Mouse (Mus musculus) layer of hippocampus, adult 8-10 months (tissue): Measurements from ENCODE around the gene Mia2. TPM values are rescaled to one million over a fixed set of nuclear protein-coding genes. Genes with fewer than 3 reads are reported as not detected.

Experiments
- DNase-seq, 2 experiments: peaks; one replicate each; pipeline ENCODE4 v3.0.0; 2022; ENCODE audit warnings: low spot score in 2 of 2
- total RNA-seq, 4 experiments: library from RNA; stranded (reverse); gene quantifications; 2 replicates each; pipeline ENCODE4 v1.2.4; 2022

Gene Mia2
- total RNA-seq, 4 experiments from 2014 or later = 47.8 to 51.6 (median 49.6) TPM

DNA sequence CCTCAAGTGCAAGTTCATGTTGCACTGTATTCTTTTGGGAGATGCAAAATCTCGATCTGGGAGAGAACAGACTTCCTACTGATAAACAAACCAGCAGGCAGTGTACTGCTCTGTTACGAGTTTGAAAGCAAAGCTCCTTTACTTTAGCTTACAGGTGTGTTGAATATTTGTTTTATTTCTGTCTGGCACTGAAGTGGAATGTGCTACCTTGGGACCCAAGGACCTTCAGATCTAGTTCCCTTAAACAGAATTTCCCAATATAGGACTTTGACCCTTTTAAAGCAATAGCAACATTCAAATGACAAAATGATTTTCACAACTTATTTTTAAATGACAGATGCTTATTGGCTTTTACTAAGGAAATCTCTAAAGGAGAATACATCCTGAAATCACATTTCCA lies 2.1 kb upstream of the Mia2 start:
- DNase-seq = no peak

DNA sequence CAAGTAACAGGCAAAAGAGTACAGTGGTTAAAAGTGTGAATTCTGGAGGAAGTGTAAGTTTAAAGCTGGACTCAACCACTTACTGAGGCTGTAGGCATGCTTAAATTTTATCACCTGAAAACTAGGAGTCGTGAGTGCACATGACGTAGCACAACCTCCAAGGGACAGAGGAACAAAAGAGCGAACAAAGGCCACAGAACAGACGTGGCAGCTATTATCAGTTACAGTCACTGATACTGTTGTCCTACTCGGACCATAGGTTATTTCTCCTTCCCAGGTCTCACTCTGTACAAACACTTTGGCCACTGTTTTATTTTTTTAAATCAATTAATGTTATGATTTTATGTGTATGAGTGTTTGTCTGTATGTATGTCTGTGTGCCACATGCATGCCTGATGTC lies 9.2 kb downstream of the Mia2 start:
- no peak for DNase-seq

DNA sequence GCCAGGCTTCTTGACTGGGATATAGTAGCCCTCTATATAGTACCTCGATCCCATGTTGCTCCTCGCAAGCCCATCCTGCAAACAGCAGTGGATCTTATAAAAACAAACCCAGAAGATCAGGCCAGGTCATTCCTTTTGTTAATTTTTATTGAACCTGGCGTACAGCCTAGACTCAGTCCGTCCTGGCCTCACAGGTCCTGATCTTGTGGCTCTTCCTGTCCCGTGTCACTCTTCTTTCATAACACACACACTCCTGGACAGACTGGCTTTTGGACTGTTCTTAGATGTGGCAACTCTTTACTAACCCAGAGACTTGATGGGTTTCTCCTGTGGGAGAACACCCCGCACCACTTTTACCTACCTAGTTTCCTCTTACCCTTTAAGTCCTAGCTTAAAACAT lies 10.3 kb downstream of the Mia2 start:
- no peak for DNase-seq

DNA sequence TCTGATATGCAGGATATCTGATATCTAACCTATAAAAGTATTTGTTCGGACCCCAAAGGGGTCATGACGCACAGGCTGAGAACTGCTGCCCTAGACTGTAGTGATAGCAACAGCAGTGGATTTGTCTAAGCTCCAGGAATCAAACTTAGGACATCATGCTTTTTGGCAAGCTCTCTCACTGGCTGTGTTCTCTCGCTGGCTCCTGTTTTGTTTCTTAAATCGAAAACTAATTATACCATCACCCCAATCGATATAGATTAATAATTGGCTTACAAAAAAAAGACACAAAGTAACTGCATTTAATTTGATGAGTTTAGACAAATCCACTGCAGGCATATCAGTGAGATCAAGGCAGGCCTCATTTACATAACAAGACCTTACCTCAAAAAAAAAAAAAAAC lies 10.9 kb downstream of the Mia2 start:
- no peak for DNase-seq

DNA sequence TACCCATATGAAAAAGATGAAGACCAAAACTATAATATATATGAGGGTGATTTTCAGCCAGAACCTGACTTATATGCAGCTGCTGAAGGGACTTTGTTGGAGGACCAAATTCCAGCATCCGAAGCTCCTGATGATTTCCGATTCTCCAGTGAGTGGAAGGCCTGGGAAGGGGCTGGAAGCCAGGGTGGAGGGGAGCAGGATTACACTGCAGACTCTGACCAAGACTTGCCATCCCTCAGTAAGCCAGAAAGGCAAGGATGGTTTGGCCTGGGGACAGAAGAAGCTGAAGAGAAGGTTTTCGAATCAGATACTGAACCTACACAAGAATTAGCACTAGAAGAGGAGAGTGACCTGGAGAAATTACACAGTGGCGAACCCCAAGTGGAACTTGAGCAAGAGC lies 12.3 kb downstream of the Mia2 start:
- no peak for DNase-seq

DNA sequence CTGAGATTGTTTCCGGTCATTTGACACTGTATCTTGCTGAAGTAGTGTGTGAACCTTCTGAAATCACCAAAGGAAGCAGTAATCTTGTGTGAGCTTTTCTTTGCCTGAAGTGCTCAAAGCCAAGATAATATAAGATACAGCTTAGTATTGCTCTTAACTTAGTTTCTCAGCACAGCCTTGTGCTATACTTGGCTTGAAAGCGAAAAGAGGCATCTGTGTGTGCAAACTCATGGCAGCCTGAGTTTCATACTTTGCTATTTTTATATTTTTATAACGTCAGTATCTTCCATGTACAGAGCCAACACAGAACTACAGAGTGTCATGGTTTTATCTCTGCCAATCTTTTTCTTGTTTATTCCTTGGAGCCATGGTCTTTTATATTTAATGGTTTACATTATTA lies 21.6 kb downstream of the Mia2 start:
- DNase-seq = no peak

DNA sequence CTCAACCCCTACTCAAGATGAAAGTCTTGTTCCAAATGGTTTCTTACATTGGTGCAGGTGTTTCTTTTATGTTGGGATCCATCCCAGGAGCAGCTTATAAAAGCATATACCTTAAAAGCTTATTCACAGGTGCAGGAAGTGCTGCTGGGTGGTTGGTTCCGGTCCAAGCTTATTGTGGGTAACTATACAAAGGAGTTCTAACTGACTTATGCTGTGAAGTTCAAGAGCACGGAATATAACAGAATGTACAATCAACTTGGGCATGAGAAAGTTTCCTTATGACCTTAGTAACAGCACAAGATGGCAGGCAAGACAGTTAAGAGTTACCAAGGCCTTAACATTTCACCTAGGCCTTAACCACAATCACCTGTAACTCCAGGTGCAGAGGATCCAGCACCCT lies 29.8 kb downstream of the Mia2 start:
- DNase-seq = no peak

DNA sequence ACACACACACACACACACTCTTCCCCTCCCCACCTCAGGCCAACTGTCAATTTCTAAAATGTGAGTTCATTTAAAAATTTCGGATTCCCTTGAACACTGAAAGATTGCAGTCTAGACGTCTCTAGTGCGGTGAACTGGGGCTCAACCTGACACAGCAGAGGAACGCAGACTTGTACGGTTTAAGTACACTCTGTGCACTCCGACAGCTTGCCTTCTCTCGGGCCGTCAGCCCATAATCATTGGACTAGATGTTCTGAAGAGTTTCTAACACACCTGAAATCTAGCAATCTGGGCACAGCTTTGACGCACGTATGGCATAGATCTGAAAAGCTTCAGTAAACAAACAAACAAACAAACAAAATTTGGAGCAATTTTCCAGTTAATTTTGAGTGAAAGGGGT lies 32.9 kb downstream of the Mia2 start:
- DNase-seq = no peak

DNA sequence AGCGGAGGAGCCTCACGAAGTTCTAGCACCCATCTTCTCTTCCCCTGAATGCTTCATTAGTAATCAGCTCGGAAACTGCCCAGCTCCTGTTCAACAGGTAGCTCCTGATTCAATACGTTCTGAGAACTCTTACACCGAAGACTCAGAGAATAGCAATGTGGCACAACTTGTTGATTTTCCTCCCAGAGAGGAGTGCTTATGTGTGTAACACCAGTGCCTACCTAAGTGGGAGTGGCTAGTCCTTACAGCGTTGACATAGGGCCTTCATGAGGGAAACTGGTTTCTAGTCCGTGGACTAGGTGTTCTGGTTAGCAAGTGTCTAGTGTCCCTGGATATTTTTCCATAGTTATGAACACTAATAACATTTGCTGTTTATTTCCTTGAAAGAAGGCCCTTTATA lies 33.4 kb downstream of the Mia2 start:
- no peak for DNase-seq

DNA sequence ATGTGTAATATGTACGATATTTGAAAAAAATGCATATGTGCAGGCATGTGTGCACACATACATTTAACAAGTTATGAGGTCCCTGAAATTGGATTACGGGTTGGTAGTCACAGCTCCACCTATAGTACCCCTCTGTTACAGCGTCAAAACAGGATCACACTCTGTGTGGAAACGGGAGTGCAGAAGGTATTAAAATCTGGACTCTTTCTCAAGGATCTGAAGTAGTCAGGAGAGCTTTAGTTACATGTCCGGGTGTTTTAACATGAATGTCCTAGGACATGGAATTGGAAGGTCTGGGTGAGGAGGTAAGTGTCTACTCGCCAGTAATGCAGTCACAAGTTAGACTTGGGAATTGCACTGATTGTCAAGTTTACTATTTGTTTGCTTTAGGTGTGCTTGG lies 34.0 kb downstream of the Mia2 start:
- DNase-seq = peak in 1 of 2 experiments; percentile 15

DNA sequence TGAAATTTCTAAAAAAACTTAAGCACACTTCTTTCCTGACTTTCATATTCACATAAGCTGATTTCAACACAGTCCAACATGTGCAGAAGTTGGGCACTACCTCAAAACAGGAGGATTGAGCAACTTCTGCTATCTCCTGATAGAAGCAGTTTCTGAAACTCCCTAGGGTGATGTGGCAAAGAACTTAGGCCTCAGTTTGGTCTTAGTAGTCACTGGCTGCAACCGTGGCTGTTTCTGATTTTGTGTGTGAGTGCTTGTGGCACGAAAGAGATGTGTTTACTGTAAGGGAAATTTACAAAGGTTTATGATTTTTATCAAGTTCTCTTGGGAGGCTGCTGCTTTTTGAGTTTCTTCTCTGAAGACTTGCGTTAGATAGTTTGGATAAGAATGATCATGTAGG lies 34.6 kb downstream of the Mia2 start:
- no peak for DNase-seq

DNA sequence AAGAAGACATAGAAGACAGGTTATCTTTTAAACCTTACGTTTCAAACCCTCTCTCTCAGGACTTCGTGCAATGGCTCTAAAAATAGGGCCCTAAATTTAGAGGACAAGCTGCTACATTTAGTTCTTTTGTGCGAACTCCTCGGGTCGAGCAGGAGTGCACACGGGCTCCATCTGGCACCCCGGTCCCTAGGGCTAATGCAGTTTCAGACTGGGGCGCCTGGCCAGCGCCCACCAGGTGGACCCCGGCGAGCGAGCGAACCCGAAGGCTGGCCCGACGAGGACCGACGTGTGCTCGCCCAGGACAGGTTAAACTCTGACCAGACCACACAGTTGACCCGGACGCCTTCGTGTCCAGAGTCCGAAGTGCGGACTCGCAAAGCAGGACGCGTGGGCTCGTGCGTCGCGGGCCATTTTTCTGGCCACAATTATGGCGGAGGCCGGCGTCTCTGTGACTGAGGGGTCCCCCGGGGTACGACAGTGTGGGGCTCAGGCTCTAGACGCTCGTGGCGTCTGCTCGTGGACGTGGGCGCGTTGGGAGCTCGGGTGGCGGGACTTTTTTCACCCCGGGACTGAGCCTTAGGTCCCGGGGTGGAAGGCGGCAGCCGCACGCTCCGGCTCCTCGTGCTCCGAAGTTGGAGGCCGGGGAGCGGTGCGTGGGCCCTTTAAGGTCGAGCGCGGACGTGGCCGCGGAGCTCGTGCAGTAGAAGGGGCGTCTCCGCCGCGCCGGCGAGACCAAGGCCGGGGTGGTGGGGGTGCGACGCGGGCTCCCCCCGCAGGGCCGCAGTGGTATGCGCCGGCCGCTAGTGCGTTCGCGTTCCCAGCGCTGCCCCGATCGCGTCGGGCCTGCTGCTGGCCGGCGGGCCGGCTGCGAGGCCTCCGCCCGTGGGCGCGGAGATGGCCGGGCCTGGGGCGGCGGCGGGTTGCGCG lies 35.3 kb downstream of the Mia2 start:
- DNase-seq = peak; percentile 82 to 93

DNA sequence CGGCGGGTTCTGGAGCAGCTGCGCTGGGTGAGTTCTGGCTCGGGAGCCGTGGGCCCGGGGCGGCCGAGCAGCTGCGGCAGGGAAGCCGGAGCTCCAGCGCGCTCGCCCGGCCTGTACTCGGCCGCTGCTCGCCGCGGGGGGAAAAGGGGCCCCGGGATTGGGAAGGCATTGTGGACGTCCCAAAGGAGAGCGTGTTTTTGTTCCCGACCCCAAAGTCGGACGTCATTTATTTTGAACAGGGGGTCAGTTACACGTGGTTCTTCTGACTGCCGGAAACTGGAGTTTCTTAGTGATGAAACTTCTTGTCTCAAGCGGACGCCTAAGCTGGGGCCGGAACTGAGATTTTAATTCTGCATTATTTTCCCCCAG lies 36.0 kb downstream of the Mia2 start:
- DNase-seq = peak in 1 of 2 experiments; percentile 19

DNA sequence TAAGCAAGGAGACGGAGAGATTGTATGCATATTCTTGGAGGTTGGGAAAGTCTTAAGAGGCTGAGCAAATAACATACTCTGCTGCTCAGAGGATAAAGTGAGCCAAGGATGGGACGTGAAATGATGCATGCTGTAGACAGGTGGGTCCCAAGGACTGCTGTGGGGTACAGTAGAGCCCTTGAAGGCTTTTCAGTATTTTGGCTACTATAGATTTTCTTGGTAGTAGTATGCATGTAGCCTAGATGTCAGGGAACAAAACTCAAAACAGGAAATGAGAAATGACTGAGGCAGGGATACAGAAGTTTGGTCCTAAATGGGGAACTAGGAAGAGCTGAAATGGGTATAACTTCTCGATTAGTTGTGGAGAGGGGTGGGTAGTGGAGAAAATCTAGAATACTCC lies 36.9 kb downstream of the Mia2 start:
- DNase-seq = no peak

DNA sequence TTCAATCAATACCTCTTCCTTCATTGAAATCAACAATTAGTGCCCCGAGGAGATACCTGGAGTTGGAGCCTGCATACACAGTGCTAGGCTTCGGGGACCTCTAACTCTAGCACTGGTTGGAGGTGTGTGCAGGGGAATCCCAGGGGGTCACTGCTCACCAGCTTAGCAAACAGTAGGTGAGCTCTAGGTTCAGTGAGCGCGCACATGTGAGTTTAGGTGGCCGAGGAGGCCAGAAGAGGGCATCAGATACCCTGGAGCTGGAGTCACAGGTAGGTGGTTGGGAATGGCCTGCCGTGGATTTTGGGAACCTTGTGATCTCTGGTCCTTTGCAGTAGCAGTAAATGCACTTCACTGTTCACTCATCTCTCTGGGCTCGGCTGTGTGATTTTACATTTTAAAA lies 37.3 kb downstream of the Mia2 start:
- no peak for DNase-seq

DNA sequence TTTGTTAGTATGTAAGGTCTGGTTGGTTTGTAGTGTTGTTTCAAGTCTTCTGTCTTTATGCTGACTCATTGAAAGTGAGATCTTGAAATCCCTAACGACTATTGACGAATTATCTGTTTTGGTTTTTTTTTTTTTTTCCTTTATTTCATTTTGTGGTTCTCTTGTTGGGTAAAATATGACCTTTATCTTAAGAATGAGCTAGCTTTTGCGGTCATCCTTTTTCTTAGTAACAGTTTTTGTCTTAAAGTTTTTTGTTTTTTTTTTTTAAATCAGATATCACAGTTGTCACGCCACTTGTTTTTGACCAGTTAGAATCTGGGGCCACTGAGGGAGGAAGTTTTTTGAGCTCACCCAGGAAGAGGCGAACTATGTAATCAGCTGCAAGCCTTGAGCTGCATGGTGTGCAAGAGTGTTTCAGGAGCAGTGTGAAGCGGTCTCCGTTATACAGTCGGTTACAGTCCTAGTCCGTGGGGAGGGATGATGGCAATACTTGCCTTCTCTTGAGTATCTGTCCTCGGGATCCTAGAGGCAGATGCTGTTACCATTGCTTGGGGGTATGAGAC lies 37.9 kb downstream of the Mia2 start:
- no peak for DNase-seq

DNA sequence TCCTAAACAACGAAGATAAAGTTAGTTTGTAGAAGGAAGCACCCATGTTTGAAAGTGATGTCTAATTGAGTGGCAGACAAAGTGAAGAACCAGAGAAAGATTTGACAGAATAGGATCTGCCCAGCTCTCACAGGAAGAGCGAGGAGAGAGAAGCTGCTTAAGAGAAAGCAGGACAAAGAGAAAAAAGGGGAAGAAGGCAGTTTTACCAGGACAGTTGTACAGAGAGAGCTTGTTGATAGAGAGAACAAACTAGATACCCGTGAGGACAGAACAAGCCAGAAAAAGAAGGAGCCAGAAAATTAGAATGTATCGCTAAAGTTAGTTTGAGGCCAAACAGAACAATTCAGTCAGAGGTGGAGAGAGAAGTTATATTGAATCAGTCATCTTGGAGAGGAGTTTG lies 39.5 kb downstream of the Mia2 start:
- no peak for DNase-seq

DNA sequence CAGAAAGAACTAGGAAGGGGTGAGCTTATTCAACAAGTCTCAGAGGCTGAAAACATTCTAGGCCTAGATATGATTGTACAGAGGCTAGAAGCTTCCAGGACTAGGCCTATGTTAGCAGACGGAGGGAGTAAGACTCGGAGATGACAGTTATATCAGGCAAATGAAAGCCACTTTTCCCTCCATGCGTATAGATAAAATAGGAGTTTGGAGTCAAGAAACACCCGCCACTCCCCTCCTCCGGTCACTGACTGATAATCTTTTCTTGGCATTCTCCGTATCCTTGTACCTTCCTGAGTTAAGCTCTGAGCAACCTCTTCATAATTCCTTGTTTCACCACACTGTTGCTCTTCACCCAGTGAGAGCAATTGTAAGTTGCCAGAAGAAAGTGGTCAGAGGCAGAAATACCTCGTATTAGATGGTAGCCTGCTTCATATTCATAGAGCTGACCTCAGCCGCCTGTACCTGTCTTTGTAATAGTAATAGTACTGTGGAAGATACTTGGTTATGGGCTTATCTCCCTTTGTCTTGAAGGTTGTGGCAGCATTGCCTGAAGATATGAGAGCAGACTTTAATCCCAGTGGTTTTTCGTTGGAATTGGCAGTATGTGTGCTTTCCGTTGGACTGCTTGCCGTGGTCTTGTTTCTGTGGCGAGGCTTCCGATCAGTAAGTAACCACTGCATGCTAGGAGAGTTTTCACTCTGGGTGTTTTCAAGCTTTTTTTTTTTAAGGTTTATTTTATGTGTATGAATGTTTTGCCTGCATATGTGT lies 40.1 kb downstream of the Mia2 start:
- DNase-seq = no peak

DNA sequence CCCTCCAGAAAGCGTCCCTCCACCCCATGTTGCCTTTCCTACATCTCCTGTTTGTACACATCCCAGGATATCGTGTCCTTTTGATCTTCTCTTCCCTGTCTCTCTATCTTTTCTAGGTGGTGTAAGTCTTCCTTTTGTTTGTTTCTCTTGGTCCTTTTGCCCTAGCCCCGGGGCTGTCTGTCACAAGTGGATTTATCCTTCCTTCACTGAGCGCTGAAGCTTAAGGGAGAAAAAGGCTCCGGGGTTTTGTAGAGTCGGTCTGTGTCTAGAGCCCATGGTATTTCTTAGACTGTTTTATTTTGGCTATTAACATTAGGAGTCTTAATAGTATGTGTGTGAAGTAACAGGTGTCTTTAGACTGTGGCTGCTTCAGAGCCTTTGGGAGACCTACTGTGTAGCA lies 41.4 kb downstream of the Mia2 start:
- no peak for DNase-seq

DNA sequence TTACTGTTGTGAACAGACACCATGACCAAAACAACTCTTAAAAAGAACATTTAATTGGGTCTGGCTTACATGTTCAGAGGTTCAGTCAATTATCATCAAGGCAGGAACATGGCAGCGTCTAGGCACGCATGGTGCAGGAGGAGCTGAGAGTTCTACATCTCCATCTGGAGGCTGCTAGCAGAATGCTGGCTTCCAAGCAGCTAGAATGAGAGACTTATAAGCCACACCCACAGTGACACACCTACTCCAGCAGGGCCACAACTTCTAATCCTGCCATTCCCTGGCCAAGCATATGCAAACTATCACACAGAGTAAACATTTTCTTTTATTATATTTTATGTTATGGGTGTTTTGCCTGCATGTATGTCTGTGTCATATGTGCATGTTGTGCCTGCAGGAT lies 43.8 kb downstream of the Mia2 start:
- DNase-seq = no peak

DNA sequence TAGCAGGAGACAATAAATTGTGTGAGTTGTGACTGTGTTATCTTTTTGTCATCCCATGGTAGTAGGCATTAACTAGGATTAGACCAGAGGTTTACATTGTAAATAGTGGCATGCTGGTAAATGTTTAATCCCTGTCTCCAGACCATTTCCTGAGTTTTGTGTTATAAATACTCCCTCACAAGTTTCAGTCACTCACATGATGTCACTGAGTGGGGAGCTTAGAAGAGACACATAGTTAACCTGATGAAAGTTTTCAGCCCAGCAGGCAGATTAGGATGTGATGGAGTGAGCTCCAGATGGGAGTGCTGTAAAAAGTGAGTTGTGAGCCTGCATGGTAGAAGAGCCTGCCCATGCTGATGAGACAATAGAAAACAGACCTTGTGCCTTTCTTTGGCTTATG lies 49.5 kb downstream of the Mia2 start:
- DNase-seq = no peak

DNA sequence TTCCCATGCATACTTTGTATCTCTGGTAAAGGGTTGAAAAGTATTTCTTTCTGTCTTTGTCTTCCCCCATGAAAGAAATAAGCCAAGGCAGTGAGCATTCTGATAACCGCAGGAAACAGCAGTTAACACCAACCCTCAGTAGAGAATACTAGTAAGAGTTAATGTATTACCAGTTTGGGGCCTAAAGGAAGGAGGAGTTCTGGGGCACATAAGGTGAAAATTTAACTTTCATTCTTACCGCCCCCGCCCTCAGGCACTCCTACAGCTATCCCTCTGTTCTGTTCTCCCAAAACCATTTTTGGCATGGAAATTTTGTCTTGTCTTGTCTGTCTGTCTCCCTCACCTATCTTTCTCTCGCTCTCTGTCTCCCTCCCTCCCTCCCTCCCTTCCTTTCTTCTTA lies 54.1 kb downstream of the Mia2 start:
- no peak for DNase-seq

DNA sequence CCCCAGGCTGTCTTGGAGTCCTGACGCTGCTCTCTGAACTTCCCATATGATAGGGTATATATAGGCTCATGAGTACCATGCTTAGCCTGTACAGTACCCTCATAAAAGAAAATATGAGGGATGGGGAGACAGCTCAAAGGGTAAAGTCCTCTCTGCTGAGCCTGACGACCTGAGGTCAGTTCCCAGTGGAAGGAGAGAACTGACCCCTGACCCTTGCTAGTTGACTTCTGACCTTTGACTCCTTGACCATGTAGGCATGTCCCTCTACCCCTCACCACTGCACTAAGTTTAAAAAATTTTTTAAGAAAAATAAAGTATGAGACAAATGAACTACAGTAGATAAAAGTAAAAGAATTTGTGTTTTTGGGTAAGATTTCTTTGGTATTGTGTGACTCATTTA lies 65.5 kb downstream of the Mia2 start:
- DNase-seq = no peak
